Mouse (Mus musculus): ENCODE results near the gene Dnaaf1.

The Dnaaf1 gene

DNA sequence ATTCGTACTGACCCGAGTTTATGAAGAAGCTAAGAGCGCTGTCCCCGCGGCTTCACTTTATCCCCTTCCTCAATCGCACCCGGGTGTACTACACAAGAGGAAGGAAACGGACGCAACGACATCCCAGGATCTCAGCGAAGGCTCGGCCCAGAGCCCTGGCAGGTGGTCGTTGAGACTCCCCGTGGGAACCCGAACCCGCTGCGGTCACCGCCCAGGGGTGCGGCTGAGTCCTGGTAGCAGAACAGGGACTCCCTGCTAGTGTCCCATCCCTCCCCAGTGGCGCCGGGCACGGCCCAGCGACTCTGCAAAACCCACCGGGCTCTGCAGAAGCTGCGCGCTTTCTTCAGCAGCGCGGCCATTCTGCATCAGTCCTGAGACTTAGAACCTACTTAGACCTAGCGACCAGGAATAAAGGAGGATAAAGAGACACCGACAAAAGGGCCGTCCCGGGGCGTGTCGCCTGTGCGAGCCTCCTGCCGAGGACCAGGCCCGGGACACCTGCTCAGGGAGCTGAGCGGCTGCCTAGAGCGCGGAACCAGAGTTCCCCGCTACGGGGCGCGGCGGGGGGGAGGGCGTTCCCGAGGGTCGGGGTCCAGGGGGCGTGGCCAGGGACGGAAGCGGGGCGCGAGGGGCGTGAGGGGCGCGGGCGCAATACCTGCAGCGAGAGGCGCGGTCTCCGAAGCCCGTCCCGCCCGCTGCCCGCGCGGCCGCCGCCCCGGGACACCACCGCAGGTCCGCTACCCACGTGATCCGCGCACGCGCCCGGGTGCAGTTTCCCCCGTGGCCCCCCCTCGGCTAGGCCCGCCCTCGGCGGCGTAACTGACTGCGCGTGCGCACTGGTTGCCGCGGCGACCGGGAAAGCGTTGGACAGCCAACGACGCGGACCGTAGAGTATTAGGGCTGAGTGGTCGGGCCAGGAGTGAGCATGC lies at the start of gene Dnaaf1, which contains the start of gene Hsdl1:
Dnaaf1 (plus strand) TSS at position 799 of the 929 bp plus-strand sequence.
Hsdl1 (minus strand) TSS at position 747 of the 929 bp plus-strand sequence.
- peak; percentile 84 for DNase-seq (ENCODE audit: low read depth)

DNA sequence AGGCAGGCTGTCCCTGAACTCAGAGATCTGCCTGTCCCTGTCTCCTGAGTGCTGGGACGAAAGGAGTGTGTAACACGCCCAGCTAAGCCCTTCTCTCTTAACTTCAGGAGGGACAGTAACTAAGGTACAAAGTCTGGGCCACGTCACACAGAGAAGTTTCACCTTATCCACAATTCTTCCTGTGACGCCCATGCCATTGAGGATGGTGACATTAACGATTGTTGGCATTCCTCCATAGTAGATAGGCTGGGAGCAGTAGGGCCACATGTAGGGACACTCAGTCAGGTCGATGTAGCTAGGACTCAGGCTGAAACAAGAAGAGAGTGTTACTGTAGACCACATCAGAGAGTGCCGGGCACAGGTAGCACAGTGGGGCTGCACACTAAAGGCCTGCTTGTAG lies 46.3 kb upstream of the Dnaaf1 start:
- no peak for DNase-seq (ENCODE audit: low read depth)

DNA sequence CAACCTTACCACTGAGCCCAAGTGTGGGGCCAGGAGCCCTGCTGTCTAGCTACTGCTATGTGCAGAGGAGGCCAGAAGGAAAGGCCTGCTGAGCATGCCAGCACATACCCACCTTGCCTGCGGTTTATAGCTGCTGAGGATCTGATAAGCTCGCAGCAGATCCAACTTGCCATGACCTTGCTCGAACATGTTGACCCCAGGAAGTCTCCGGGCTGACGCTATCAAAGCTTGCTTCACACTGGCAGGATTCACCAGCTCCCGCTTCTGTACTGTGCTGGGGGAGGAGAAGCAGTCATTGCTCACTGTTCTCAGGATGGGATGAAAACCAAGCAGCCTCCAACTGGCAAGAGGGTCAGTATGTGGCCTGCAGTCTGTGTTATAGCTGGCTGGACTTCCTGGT lies 44.1 kb upstream of the Dnaaf1 start:
- no peak for DNase-seq (ENCODE audit: low read depth)

DNA sequence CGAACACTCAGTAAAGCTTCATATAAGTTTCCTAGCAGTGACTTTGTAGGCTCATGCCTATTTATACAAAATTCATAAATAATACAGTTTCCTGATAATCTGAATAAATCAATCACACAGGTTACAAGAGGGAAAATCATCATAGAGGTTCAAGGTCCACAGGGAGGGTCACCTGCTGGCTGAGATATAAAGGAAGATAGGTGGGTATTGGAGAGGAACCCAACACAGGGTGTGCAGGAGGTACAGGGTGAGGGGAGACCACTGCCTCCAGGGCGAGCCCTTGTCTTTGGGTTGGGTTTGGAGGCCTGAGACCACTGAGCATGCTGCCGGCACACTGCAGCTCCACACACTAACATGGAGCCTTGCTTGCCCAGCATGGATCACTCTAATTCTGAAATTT lies 43.6 kb upstream of the Dnaaf1 start:
- DNase-seq (ENCODE audit: low read depth), result no peak

DNA sequence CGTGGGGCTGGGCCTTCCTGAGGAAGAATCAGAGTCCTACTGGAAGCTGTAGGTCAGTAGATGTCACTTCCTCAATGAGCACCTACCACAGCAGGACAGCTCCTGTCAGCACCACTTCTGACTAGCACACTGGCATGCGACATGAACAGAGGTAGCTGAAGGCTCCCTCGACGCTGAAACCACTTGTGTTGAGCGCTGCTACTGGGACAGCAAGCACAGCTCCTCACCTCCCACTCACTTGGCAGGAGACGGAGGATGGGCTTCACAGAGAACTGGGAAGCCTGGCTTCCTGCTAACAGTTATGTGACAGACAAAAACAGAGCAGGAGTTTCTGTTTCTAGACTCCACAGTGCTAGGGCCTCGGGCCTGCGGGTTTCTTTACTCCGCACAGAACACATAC lies 43.1 kb upstream of the Dnaaf1 start:
- DNase-seq (ENCODE audit: low read depth), result no peak

DNA sequence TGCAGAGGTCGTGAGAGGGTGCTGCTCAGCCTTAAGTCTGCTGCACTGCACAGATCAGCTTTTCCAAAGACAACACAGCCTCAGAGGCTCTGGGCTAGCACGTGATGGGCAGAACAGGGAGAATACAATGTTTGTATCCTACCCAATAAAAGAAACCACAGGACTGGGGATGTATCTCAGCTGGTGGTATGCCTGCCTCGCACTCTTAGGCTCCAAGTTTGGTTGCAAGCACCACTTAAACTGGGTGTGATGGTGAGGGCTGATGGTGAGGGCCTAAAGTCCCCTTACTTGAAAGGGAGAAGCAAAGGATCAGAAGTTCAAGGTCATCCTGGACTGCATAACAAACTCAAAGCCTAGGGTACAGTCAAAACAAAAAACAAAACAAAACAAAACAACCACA lies 30.4 kb upstream of the Dnaaf1 start:
- DNase-seq (ENCODE audit: low read depth), result no peak

DNA sequence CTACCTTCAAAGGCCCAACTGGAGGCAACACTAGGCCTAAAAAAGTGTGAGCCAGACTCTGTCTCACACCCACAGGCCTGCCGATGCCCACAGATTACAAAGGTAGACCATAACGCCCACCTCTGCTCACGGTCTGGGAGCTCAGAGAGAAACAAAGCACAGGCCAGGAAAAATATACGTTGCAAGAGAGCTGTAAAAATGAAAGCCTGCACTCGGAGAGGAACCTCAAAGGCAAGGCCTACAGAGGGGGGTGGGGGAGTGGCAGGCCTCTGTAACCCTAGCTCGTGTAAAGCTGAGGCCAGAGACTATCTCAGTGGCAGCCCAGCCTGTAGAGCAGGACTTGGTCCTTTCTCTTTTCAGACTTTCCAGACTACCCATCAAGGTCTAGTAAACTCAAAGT lies 29.9 kb upstream of the Dnaaf1 start:
- DNase-seq (ENCODE audit: low read depth), result no peak

DNA sequence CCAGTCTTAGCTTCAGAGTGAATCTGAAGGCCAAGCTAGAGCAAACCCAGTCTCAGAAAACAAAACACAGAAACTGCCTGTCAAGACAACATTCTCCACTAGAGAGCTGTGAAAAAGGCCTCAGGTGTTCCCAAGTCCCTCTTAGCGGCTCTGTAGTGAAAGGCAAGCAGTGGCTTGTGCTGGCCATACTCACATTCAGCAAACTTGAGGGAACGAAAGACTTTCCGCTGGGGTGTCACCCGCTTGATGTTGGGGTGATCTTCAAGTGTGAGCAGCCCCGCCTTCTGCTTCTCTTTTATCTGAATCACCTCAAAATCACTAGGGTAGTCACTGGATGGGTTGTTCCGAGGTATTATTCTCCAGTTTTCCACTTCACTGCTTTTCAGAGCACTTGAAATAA lies 29.2 kb upstream of the Dnaaf1 start:
- DNase-seq (ENCODE audit: low read depth), result no peak

DNA sequence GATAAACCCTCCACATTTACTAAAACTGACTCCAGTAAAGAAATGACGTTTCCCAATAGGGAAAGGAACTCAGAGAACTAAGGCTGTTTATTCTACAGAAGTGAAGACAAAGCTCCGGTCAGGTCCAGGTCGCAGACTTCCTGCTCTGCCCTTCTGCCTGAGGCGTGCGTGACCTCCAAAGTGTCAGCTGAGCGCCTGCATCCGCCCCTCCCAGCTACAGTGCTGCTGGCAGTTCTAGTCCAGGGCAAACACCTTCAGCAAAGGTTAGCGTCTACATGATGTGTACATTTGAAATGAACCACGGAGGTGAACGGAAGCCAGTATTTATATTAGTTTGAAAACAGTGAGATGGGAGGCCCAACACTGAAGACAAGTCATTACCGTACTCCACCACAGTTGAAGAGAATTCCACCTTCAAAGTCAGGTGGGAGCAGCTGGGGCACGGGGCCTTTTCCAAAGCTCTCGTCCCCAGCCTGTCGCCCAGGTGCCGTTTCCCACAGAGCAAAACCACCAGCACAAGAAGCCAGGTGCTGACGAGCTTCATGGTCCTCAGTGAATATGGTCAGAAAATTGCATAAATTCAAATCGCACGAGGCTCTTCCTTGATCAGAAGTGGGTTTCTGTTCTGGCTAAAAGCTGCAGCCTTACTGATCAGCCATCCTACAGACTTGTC lies 27.9 kb upstream of the Dnaaf1 start:
- DNase-seq (ENCODE audit: low read depth), result no peak

DNA sequence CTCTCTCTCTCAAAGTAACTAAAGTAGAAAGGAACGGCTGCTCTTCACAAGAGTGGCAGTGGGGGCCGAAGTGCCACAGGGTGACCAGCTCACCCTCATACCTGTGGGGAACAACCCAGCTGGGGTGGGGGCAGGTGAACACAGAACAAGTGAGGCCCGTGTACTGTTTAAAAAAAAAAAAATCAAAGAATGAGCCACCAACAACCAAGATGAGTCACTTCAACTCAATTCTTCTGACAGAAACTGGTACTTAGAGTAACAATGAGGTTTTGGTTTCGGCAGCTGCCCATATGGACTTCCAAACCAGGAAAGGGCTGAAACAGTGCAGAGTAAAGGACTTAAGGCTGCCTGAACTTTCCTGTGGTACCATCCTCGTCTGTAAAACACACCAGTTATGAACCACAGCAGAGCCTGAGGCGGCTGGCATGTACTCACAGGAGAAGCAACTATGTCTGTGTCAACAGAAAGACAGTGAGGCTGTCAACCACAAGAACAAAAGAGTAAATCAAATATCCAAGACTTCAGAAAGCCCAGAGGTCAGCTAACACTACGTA lies 26.4 kb upstream of the Dnaaf1 start:
- DNase-seq (ENCODE audit: low read depth), result peak; percentile 21

DNA sequence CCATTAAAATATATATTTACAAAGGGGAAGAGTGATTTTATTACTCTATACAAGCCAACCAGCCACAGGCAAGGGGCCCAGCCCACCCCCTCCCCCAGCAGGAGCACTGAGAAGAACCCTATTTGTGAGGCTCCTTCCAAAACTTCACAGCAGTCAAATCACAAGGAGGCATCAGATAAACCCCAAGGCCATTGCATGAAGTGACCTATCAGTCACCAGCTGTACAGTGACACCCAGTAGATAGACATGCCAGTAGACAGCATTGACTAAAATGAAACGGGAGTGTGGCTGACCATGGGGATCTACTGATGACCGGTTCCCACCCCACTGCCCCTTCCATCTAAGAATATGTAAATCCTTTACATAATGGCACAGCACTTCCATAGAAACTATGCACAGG lies 22.1 kb upstream of the Dnaaf1 start:
- no peak for DNase-seq (ENCODE audit: low read depth)

DNA sequence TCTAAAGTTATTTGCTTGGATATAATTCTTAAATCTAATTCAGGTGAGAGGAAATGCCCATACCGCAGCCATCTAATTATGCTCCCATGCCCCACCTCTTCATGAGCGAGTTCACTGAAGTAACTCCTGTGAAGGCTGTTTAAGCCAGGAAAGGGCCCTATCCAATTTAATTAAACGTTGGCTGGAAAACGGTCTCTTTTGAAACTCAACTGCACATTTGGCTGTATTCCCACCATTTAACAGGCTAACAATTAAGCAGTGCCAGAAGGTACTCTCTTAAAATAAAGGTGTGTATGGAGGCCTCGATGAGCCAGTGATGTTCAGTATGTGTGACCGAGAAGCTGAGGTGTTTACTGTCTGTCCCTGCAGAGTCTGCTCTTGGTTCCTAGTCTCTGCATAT lies 19.2 kb upstream of the Dnaaf1 start:
- DNase-seq (ENCODE audit: low read depth), result no peak

DNA sequence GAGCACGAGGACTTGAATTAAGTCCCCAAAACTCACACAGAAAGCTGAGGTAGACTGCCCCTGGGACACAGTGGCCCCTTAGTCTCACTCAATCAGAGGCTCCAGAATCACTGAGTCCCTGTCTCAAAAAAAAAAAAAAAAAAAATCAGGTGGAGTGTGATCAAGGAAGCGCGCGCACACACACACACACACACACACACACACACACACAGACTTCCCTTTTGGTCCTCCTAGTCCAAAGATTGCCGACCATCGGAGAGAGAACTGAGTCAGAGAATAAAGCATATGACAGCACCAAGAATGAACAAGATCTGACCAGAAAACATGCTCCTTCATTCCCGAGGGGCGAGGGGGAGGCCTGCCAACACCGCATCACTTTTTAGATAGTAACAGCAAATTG lies 17.9 kb upstream of the Dnaaf1 start:
- peak; percentile 60 for DNase-seq (ENCODE audit: low read depth)

DNA sequence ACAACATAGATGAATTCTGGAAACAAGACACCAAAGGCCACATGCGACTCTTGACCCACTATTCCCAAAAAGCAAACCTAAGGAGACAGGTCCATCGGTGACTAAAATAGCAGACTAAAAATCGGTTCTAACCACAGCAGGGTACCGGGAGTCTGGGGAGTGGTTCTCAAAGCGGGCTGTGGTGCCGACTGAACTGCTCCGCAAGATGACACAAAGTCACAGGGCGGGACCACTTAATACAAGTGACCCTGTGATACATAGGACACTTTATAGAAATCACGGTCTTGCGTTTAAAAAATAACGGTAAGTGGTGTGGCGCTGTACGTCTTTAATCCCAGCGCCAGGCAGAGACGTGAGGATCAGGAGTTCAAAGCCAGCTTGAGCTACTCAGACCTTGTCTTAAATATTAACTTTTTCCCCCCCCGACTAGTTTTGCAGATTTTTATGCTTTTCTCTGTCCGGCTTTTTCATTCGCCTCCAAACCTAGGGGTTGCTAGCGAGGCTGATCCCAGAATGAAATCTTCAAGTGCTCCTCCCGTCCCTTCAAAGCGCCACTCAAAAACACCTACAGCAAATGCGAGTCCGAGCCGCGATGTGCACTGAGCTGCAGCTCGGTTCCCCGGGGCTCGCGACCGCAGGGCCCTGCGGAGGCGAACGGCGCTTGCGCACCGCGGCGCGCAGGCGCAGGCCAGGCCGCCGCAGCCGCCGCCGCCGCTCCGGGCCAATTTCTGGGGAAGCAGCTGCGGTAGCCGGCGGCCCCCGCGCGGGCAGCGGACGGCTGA lies 17.0 kb upstream of the Dnaaf1 start:
- DNase-seq (ENCODE audit: low read depth), result peak; percentile 75

DNA sequence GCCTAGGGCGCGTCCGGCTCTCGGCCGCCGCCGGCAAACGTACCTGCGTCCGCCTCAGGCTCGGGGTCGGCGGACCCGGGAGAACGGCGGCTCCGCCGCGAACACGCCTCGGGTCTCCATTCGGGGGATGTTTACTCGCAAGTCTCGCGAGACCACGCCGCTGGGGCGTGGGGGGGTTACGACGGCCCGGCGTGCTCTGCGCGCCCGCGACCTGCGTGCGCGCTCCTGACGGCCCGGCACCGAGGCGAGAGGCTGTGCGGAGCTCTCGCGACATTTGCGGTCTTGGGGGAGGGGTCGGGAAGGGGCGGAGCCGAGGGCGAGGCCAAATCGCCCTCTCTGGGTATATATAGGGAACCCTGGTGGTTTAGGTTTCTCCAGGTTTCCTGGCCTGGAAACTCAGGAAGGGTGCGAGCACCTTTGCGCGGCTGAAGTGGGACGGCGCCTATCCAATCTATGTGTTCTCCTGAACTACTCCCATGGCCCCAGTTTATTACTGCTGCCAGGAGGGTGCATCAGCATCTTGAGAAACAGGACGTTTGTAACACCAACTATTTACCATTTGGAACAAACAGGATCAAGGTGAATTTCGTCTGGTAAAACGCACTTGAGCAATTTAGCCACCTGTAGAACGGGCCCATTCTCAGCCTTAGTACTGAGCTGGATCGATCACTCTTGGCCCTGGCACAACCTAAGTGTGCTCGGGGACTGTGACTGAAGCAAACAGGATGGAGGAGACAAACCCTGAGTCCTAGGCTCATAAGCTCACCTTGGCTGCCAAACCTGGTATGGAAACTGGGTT lies 16.2 kb upstream of the Dnaaf1 start, which contains the start of gene Mbtps1:
Mbtps1 (minus strand) TSS at position 133 of the 799 bp plus-strand sequence.
- peak; percentile 97 for DNase-seq (ENCODE audit: low read depth)

DNA sequence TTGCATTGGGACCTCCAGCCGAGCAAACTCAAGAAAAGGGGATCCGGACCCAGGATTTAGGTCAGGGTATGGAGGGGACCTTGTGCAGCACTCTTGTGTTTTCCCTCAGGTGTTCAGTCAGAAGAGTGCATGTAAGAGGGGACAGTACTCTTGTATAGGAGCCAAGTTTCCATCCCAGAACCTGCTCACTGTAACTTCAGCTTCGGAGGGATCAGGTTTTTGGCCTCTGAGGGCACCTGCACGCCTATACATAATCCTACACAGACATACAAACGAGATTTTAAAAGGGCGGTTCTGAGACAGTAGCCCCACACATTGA lies 15.7 kb upstream of the Dnaaf1 start:
- no peak for DNase-seq (ENCODE audit: low read depth)

DNA sequence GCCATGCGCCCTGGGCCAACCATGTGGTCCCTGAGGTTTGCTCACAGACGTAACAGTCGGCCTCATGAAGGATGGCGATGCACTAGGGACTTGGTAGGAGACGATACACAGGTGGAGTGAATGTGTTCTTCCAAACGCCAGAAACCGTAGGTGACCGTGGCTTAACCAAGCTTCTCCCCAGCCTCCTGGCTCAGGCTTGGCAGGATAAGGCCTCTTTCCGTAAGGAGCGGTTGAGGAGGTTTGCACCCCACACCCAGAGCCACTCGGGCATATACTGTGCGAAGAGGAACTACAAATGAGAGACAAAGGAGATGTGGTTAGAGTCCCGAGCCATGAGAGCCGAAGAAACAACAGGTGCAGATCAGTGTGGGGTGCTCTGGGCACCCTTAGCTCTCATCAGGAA lies 11.2 kb upstream of the Dnaaf1 start:
- no peak for DNase-seq (ENCODE audit: low read depth)

DNA sequence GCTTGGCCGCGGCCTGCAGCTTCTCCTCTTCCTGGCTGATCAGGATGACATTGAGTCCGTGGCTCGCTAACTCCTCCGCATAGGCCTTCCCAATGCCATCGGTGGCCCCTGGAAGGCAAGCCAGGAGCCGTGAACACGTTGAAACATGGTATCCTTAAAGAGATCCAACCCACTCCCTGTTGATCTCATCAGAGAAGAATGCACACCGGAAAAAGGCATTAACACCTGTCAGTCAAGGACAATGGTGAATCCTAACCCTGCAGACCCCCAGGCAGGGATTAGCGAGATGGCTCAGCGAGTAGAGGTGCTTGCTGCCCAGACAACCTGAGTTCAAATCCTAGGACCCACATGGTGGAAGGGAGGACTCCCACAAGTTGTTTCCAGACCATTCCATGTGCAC lies 8.7 kb upstream of the Dnaaf1 start:
- no peak for DNase-seq (ENCODE audit: low read depth)

DNA sequence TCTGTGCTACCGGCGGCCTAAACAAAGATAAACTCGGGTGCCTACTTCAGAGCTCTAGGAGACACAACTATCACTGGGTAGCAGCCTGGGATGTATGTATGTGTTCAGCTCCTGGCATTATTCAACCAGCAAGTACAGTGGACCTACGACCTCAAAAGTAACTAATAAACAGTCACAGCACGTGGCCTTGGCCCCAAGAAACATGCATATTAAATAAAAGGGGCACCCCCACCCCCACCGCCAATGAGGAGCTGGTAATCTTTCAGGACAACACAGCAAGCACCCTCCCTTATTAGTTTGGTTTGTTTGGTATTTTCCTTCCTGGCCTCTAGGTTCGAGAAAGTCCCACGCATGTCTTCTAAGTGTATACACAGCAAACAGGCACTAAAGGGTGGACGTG lies 6.8 kb upstream of the Dnaaf1 start:
- no peak for DNase-seq (ENCODE audit: low read depth)

DNA sequence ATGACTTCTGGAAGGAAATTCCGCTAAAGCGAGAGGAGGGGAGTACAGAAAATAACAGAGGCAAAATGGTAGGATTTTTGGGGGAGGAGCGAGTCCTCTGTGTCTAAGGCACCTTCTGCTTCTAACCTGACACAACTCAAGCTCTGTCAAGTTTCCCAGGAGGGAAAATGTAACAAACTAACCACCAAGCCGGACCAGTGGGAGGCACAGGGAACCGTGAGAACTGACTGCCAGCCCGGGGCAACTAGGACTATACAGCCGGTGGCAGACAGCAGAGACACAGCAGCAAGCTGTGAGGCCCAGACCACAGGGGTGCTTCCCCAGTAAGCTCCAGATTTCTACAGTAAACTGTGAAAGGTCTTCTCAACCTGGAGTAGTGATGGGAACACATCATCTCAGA lies 6.1 kb upstream of the Dnaaf1 start:
- no peak for DNase-seq (ENCODE audit: low read depth)

DNA sequence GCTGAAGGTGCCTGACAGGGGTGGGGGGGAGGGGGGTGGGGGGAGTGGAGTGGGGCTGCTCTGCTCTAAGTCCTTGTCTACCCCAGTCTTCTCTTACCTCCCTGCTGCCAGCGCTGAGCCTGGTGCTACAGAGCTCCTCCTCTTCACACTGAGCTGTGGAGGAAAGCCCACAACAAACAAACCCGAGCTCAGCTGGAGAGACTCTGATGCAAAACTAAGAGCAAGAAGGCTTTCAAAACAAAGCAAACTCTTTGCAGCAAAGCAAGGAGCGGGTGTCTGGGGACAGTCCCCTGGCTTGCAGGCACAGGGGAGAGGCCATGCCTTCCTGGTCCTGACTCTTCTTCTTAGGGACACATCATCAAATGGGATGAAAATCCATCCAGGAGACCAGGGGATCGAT lies 5.2 kb upstream of the Dnaaf1 start:
- no peak for DNase-seq (ENCODE audit: low read depth)

DNA sequence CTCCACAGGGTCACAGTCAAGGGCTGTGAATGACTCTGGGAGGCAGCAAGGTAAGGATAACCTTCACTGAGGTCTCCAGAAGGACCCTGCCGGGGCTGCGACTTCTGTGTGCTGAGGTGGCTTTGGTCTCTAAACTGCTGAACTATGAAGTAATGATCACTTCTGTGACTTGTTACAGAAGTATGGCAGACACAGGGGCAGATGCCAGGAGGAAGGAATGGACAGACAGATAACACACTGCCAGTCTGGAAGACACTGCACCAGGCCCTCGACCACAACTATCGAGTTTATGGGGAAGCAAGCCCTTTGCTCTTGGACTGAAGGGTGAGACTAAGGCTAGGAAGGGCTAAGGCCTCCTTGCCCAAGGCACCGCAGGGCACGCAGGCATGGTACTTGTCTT lies 3.9 kb upstream of the Dnaaf1 start:
- DNase-seq (ENCODE audit: low read depth), result peak; percentile 37

Data from 416B (cell line).